Mouse (Mus musculus) bone marrow macrophage, adult 2 months (primary cell): ENCODE results near the gene Hoxd8.

Experiments
- CTCF ChIP-seq: IDR thresholded peaks from 2 replicates; pipeline ENCODE4 v1.5.1; 2012; ENCODE audit warnings: low read depth, mild to moderate bottlenecking, low read length, moderate library complexity
- POLR2A ChIP-seq: IDR thresholded peaks from 2 replicates; pipeline ENCODE4 v1.6.1; 2012; ENCODE audit warnings: mild to moderate bottlenecking, low read depth, low read length, borderline replicate concordance

DNA sequence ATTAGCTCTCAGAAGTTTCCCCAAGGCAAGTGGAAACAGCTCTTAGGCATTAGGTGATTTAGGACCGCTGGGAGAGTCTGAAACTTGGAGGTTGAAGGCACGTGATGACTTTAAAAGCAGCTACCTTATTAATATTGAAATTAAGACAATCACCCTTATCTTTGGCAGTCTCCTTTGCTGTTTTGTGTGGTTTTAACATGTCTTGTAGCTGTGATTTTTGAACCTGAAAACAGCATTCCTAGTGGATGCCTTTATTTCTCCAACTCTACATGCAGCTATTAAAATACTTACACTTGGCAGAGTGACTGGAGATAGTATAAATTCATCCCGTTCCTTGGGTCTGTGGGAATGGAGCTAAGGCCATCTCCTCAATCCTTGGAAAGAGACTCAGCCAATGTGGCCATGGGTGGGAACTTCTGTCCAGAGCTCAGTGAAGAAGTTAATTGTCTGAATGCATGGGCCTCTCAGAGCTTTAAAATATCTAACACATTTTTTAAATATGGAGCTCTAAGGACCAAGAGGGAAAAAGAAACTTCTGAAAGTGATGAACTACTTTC lies 33.7 kb upstream of the Hoxd8 start:
- no peak for TF ChIP-seq CTCF
- no peak for TF ChIP-seq POLR2A
